Comparison of ENCODE assay signal across 13 mouse cellular contexts in the genomic region with DNA sequence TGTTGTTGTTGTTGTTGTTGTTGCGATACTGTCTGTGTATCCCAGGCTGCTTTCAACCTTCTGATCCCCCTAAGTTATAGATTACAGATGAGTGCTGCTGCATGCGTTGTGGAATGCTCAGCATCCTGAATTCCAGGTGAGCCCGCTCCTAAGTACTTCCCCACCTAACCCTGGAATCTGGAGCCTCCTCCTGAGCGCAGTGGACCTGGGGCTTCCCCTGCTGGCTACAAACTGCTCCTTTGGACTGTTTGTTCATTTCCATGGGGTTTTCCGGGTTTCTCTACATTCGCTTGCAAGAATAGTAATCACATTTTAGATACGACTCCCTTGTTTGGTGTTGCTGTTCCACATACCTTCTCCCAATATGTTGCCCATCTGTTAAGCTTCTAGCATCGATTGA. TPM values are rescaled to one million over a fixed set of nuclear protein-coding genes. Genes with fewer than 3 reads are reported as not detected.
"Had no signal": no experiment of that assay in that cellular context is flagged by ENCODE, and none has a peak within 500 bp of the region (broad histone marks: within the 10 kb centered on the region; RNA-seq: fewer than 3 reads in every experiment).

No protein-coding gene starts in this region.

- H3K27me3 ChIP-seq: lung, embryonic 15.5 days; midbrain, embryonic 13.5 days had no signal

- DNase-seq: kidney, adult 2 months; kidney, postnatal 14 days; layer of hippocampus, postnatal 36 days; right cerebral cortex, postnatal 25 days; thymus, adult 18-20 months; thymus, postnatal 14 days had no signal

- H3K4me1 ChIP-seq: kidney, embryonic 15.5 days; limb, embryonic 12.5 days; midbrain, embryonic 13.5 days had no signal

- H3K9me3 ChIP-seq: kidney, embryonic 15.5 days; limb, embryonic 12.5 days; lung, embryonic 15.5 days; midbrain, embryonic 13.5 days had no signal

- H3K4me2 ChIP-seq: kidney, embryonic 15.5 days; limb, embryonic 12.5 days; lung, embryonic 15.5 days; midbrain, embryonic 13.5 days had no signal

- H3K4me3 ChIP-seq: kidney, embryonic 15.5 days; limb, embryonic 12.5 days; lung, embryonic 15.5 days; midbrain, embryonic 13.5 days had no signal

- H3K9ac ChIP-seq: kidney, embryonic 15.5 days; limb, embryonic 12.5 days; lung, embryonic 15.5 days; midbrain, embryonic 13.5 days had no signal

- H3K27ac ChIP-seq: kidney, embryonic 15.5 days; limb, embryonic 12.5 days; midbrain, embryonic 13.5 days had no signal

- H3K36me3 ChIP-seq: kidney, embryonic 15.5 days; limb, embryonic 12.5 days; lung, embryonic 15.5 days; midbrain, embryonic 13.5 days had no signal

- ATAC-seq: intestine, embryonic 16.5 days; midbrain, embryonic 13.5 days had no signal

RNA-seq across cellular contexts. Expression of a gene that starts 51.6 kb away (rescaled TPM):
- polyA plus RNA-seq: kidney, adult 2 months; kidney, embryonic 15.5 days; limb, embryonic 12.5 days; liver, adult 2 months; lung, embryonic 15.5 days; stomach, embryonic 14.5 days had no signal
